Comparison of ENCODE assay signal across 16 mouse cellular contexts in genomic region chr10:96588233-96588632, GRCm38 (mm10).
DNase-seq lines count a peak whose midpoint lies in the region.
"Had no signal": no experiment of that assay in that cellular context is flagged by ENCODE, and none has a peak within 500 bp of the region (broad histone marks: within the 10 kb centered on the region; RNA-seq: fewer than 3 reads in every experiment).

No protein-coding gene starts in this region.

- peak; percentile 40 to 45 for DNase-seq in B cell, adult 2 months
- DNase-seq in CD4-positive helper T cell, adult 2 months (ENCODE audit: low read depth, low spot score) = peak; percentile 63
- peak; percentile 37 for DNase-seq in adipocyte (ENCODE audit: low spot score)
- peak; percentile 59 for DNase-seq in naive thymus-derived CD4-positive, alpha-beta T cell, adult 2 months (ENCODE audit: low read depth)
- DNase-seq in thymus, postnatal 4 days = no peak
- DNase-seq in urinary bladder, adult 18-20 months (ENCODE audit: low spot score in 2 of 2) = no peak
- DNase-seq in ovary, postnatal 36 days (ENCODE audit: low spot score) = no peak
- DNase-seq: adrenal gland, adult 8-10 months; cerebellum, adult 9-10 months; embryo, embryonic 11 days; gastrocnemius, postnatal 14 days; kidney, adult 9 months; kidney, postnatal 10 days; liver, embryonic 13.5 days; lung, adult 18-20 months; right cerebral cortex, postnatal 14 days had no signal

Comparison
In these comparisons a context has a peak if more than half of its experiments do, and no peak if none do; other contexts are left out.
1. DNase-seq: peak in B cell, adult 2 months (2 of 2), CD4-positive helper T cell, adult 2 months (single experiment), adipocyte (single experiment) and naive thymus-derived CD4-positive, alpha-beta T cell, adult 2 months (single experiment); none in thymus, postnatal 4 days (single experiment), urinary bladder, adult 18-20 months (0 of 2) and ovary, postnatal 36 days (single experiment).